ENCODE assay signal across 20 mouse cellular contexts in the genomic region with DNA sequence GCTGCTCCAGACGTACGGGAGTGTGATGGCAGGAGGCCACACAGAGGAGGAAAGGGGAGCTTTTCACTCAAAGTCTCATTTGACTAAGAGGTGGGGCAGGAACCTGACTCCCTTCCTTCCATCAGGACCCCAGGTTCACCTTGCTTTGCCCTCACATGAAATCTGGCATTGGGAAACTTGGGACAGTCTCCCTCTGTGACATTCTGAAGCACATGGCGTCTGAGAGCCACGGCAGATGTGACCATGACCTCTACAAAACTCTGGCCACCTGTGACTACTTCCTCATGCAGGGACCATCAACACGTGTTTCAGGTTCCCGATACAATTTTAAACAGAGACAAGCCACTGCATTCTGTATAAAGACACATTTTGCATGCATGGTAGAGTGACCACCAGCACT. TPM values are rescaled to one million over a fixed set of nuclear protein-coding genes. Genes with fewer than 3 reads are reported as not detected.
A peak's percentile ranks its signal among the peaks of the same experiment; 100 is the strongest.
DNase-seq lines count a peak whose midpoint lies in the region; ATAC-seq and TF ChIP-seq lines count a peak whose summit lies in the region.
"Had no signal": no experiment of that assay in that cellular context is flagged by ENCODE, and none has a peak within 500 bp of the region (broad histone marks: within the 10 kb centered on the region; RNA-seq: fewer than 3 reads in every experiment).

No protein-coding gene starts in this region.

- intact Hi-C loops in gastrocnemius, adult 2 months (cut with DNase I): loop anchor here (10.0 kb wide), 1 partner anchor 92 kb away; no protein-coding TSS in a partner anchor
- intact Hi-C loops in gastrocnemius, postnatal 36 days (cut with DNase I): no loop called here
- intact Hi-C loops in heart, postnatal 36 days (cut with DNase I): loop anchor here (10.0 kb wide), 1 partner anchor 392 kb away; no protein-coding TSS in a partner anchor

- no peak overlapping the region for H3K4me3 ChIP-seq in gastrocnemius, adult 2 months
- H3K4me3 ChIP-seq in heart, embryonic 11.5 days (ENCODE audit: low read depth, low read length): no peak overlapping the region
- H3K4me3 ChIP-seq in lung, embryonic 16.5 days (ENCODE audit: low read length): no peak overlapping the region
- no peak overlapping the region for H3K4me3 ChIP-seq in hindbrain, embryonic 13.5 days
- H3K4me3 ChIP-seq: embryonic facial prominence, embryonic 13.5 days; forebrain, embryonic 12.5 days; intestine, embryonic 15.5 days had no signal

- TF ChIP-seq CTCF in gastrocnemius, adult 2 months (IDR thresholded peaks at IDR 0.05): no peak

- 82% methylated on average over 6 of the region's 6 CpGs for WGBS in heart, embryonic 11.5 days (ENCODE audit: insufficient replicate concordance)
- WGBS in lung, embryonic 16.5 days: 69% methylated on average over 6 of the region's 6 CpGs
- WGBS in hindbrain, embryonic 13.5 days: 78% methylated on average over 6 of the region's 6 CpGs

- no peak for ATAC-seq in heart, embryonic 11.5 days (replicated peaks; ENCODE audit: insufficient number of reproducible peaks, low FRiP score, low TSS enrichment)
- no peak for ATAC-seq in lung, embryonic 16.5 days (ENCODE audit: low read depth)
- ATAC-seq in hindbrain, embryonic 13.5 days (ENCODE audit: low FRiP score): no peak
- ATAC-seq: activated CD4-positive, CD25-positive, alpha-beta regulatory T cell, adult 4 months; Patski had no signal

- H3K9ac ChIP-seq in heart, embryonic 11.5 days (ENCODE audit: low read depth, low read length): no peak overlapping the region
- H3K9ac ChIP-seq in lung, embryonic 16.5 days (ENCODE audit: low read length): no peak overlapping the region
- no peak overlapping the region for H3K9ac ChIP-seq in hindbrain, embryonic 13.5 days
- H3K9ac ChIP-seq: embryonic facial prominence, embryonic 13.5 days; forebrain, embryonic 12.5 days; forebrain, postnatal 0 days; hindbrain, embryonic 14.5 days; intestine, embryonic 15.5 days had no signal

- no peaks in the 10 kb centered on the region for H3K9me3 ChIP-seq in heart, embryonic 11.5 days (replicated peaks; ENCODE audit: control insufficient read depth, low read length)
- no peaks in the 10 kb centered on the region for H3K9me3 ChIP-seq in lung, embryonic 16.5 days (ENCODE audit: control insufficient read depth, low read length)
- H3K9me3 ChIP-seq in hindbrain, embryonic 13.5 days: no peaks in the 10 kb centered on the region
- H3K9me3 ChIP-seq: embryonic facial prominence, embryonic 13.5 days; forebrain, embryonic 12.5 days; intestine, embryonic 15.5 days had no signal

- peak overlapping the region; percentile 78; the same call in 1 of the 2 replicates for H3K27ac ChIP-seq in gastrocnemius, adult 2 months
- peak overlapping the region; percentile 50; the same call in 1 of the 2 replicates for H3K27ac ChIP-seq in heart, embryonic 11.5 days (ENCODE audit: low read depth, low read length)
- 0 out of 2 replicates have a peak overlapping the region, but pooled peaks have one; percentile 7 for H3K27ac ChIP-seq in lung, embryonic 16.5 days (ENCODE audit: low read length)
- no peak overlapping the region for H3K27ac ChIP-seq in hindbrain, embryonic 13.5 days
- H3K27ac ChIP-seq: embryonic facial prominence, embryonic 13.5 days; forebrain, embryonic 12.5 days; hindbrain, embryonic 14.5 days; intestine, embryonic 15.5 days had no signal

- H3K4me1 ChIP-seq in heart, embryonic 11.5 days (ENCODE audit: control insufficient read depth, insufficient read depth, low read length): peaks cover 14% of the 10 kb centered on the region
- H3K4me1 ChIP-seq in lung, embryonic 16.5 days (replicated peaks; ENCODE audit: control insufficient read depth, insufficient read depth, low read length): no peaks in the 10 kb centered on the region
- H3K4me1 ChIP-seq in hindbrain, embryonic 13.5 days (replicated peaks): no peaks in the 10 kb centered on the region
- H3K4me1 ChIP-seq: forebrain, embryonic 12.5 days; intestine, embryonic 15.5 days had no signal

- H3K4me2 ChIP-seq in heart, embryonic 11.5 days: no peak overlapping the region
- no peak overlapping the region for H3K4me2 ChIP-seq in lung, embryonic 16.5 days (ENCODE audit: low read depth, low read length)
- H3K4me2 ChIP-seq in hindbrain, embryonic 13.5 days: no peak overlapping the region
- H3K4me2 ChIP-seq: embryonic facial prominence, embryonic 13.5 days; forebrain, embryonic 12.5 days; hindbrain, embryonic 14.5 days; intestine, embryonic 15.5 days had no signal

- no peak for DNase-seq in gastrocnemius, adult 2 months
- DNase-seq in gastrocnemius, postnatal 36 days: no peak
- no peak for DNase-seq in heart, postnatal 36 days
- no peak for DNase-seq in lung, postnatal 36 days
- DNase-seq: adrenal gland, postnatal 14 days; cerebellum, adult 18-20 months; cerebellum, adult 9-11 months; cerebellum, postnatal 36 days; forebrain, postnatal 0 days; gastrocnemius, postnatal 25 days; kidney, adult 18-20 months had no signal

- no peaks in the 10 kb centered on the region for H3K36me3 ChIP-seq in heart, embryonic 11.5 days (ENCODE audit: control insufficient read depth, insufficient read depth, low read length)
- no peaks in the 10 kb centered on the region for H3K36me3 ChIP-seq in lung, embryonic 16.5 days (ENCODE audit: control insufficient read depth, insufficient read depth, low read length)
- no peaks in the 10 kb centered on the region for H3K36me3 ChIP-seq in hindbrain, embryonic 13.5 days
- H3K36me3 ChIP-seq: embryonic facial prominence, embryonic 13.5 days; forebrain, embryonic 12.5 days; intestine, embryonic 15.5 days had no signal

- no peaks in the 10 kb centered on the region for H3K27me3 ChIP-seq in heart, embryonic 11.5 days (ENCODE audit: control insufficient read depth, insufficient read depth, low read length)
- H3K27me3 ChIP-seq in lung, embryonic 16.5 days (ENCODE audit: control insufficient read depth, insufficient read depth, low read depth, low read length): no peaks in the 10 kb centered on the region
- H3K27me3 ChIP-seq in hindbrain, embryonic 13.5 days: no peaks in the 10 kb centered on the region
- H3K27me3 ChIP-seq: embryonic facial prominence, embryonic 13.5 days; forebrain, embryonic 12.5 days; intestine, embryonic 15.5 days; Patski had no signal

RNA-seq across cellular contexts. Expression of gene Kdr, which starts 44.2 kb away (rescaled TPM):
- 10 to 100 TPM; 11.8 to 16.9 TPM for total RNA-seq in gastrocnemius, adult 2 months (2021)
- total RNA-seq in gastrocnemius, postnatal 36 days (2021): 10 to 100 TPM; 12.6 to 16.0 TPM
- 31.6 and 46.9 TPM in 2 replicates for polyA plus RNA-seq in heart, embryonic 11.5 days (2014; fragmentation: Nextera tagmentation; extraction: Ambion mirVana)
- 100 to 1,000 TPM in 1 of 2 experiments, 10 to 100 TPM in 1; 80.1 to 100 TPM for total RNA-seq in heart, postnatal 36 days (2021)
- polyA plus RNA-seq in lung, embryonic 16.5 days (2015; fragmentation: Nextera tagmentation; extraction: Ambion mirVana): 65.0 and 69.4 TPM in 2 replicates
- 24.4 and 26.0 TPM in 2 replicates for polyA plus RNA-seq in hindbrain, embryonic 13.5 days (2015; fragmentation: Nextera tagmentation; extraction: Ambion mirVana)
- polyA plus RNA-seq: Patski had no signal

Comparison
In these comparisons a context has a peak if more than half of its experiments do, and no peak if none do; other contexts are left out.
1. RNA of gene Kdr, which starts 44.2 kb away (total RNA-seq): 80.1 to 100 TPM in heart, postnatal 36 days; 11.8 to 16.9 TPM in gastrocnemius, adult 2 months and 12.6 to 16.0 TPM in gastrocnemius, postnatal 36 days; every median in the first group is over 4 times any median in the second.